Mouse (Mus musculus): Measurements from ENCODE around the gene Fbxl20. TPM values are rescaled to one million over a fixed set of nuclear protein-coding genes. Genes with fewer than 3 reads are reported as not detected.

The Fbxl20 gene
- total and polyA plus RNA-seq, 2 experiments from 2014 or later: 11.9 to 20.9 TPM

GRCm38 (mm10) chr11:98050940-98051339, 99.3 kb downstream of the Fbxl20 start:
- Histone ChIP-seq H3K4me2 (ENCODE audit: low read depth, low read length) (no peak overlapping the region), H3K36me3 (ENCODE audit: insufficient read depth, low read length) (no peaks in the 10 kb centered on the region), H3K4me3 (ENCODE audit: low read length) (no peak overlapping the region), H3K9ac (replicated peaks; ENCODE audit: low read length) (no peak overlapping the region), H3K9me3 (ENCODE audit: low read length) (no peaks in the 10 kb centered on the region), H3K27me3 (ENCODE audit: insufficient read depth, low read length) (peaks cover 12% of the 10 kb centered on the region; the same call in 1 of the 2 replicates), H3K4me1 (ENCODE audit: insufficient read depth, low read length) (peaks cover 6% of the 10 kb centered on the region; the same call in 1 of the 2 replicates), H3K27ac (no peak overlapping the region)
- no peak for TF ChIP-seq CTCF (IDR thresholded peaks at IDR 0.05; ENCODE audit: low read depth)
- DNase-seq (ENCODE audit: low spot score): no peak
- no peak for ATAC-seq
- 17% methylated on average over 1 of the region's 2 CpGs for WGBS

GRCm38 (mm10) chr11:98050520-98050815, 99.7 kb downstream of the Fbxl20 start:
- Histone ChIP-seq H3K27me3 (ENCODE audit: insufficient read depth, low read length) (peaks cover 12% of the 10 kb centered on the region; the same call in 1 of the 2 replicates), H3K4me2 (ENCODE audit: low read depth, low read length) (no peak overlapping the region)
- TF ChIP-seq CTCF (IDR thresholded peaks at IDR 0.05; ENCODE audit: low read depth): no peak

GRCm38 (mm10) chr11:98049672-98050519, 100.3 kb downstream of the Fbxl20 start:
- Histone ChIP-seq H3K4me3 (ENCODE audit: low read length) (no peak overlapping the region), H3K4me2 (ENCODE audit: low read depth, low read length) (no peak overlapping the region), H3K27me3 (ENCODE audit: insufficient read depth, low read length) (peaks cover 12% of the 10 kb centered on the region; the same call in 1 of the 2 replicates), H3K27ac (no peak overlapping the region), H3K9me3 (ENCODE audit: low read length) (no peaks in the 10 kb centered on the region), H3K9ac (replicated peaks; ENCODE audit: low read length) (no peak overlapping the region), H3K4me1 (ENCODE audit: insufficient read depth, low read length) (peaks cover 6% of the 10 kb centered on the region; the same call in 1 of the 2 replicates), H3K36me3 (ENCODE audit: insufficient read depth, low read length) (no peaks in the 10 kb centered on the region)
- no peak for DNase-seq (ENCODE audit: low spot score)
- no peak for TF ChIP-seq CTCF (IDR thresholded peaks at IDR 0.05; ENCODE audit: low read depth)
- no peak for ATAC-seq
- WGBS: 77% methylated on average over 14 of the region's 14 CpGs

More at GRCm38 (mm10) chr11:98050520-98050815, 99.7 kb downstream of the Fbxl20 start:
- Histone ChIP-seq H3K9ac (replicated peaks; ENCODE audit: low read length) (no peak overlapping the region), H3K9me3 (ENCODE audit: low read length) (no peaks in the 10 kb centered on the region), H3K4me1 (ENCODE audit: insufficient read depth, low read length) (peaks cover 6% of the 10 kb centered on the region; the same call in 1 of the 2 replicates), H3K36me3 (ENCODE audit: insufficient read depth, low read length) (no peaks in the 10 kb centered on the region), H3K4me3 (ENCODE audit: low read length) (no peak overlapping the region), H3K27ac (no peak overlapping the region)
- ATAC-seq: no peak
- 17% methylated on average over 2 of the region's 2 CpGs for WGBS
- no peak for DNase-seq (ENCODE audit: low spot score)

DNA sequence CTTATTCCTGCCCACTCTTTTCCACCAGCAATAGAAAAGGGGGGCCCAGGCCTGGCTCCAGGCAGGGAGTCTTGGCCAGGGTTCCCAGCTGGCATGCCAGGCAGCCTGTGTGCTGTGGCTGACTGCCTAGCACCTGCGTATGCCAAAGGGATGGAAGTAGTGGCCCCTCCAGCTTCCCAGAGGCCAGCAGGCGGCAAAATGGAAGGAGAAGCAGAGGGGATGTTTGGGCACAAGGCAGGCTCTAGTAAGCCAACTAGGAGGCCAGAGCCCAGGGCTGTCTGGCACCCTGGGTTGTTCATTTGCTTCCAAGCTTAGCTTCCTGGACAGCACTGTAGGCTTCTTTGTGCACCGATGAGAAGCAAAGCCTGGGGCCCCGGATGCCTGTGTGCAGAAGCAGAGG, 102.5 kb downstream of the Fbxl20 start:
- Histone ChIP-seq H3K9ac (replicated peaks; ENCODE audit: low read length) (no peak overlapping the region), H3K4me1 (ENCODE audit: insufficient read depth, low read length) (peaks cover 6% of the 10 kb centered on the region; the same call in 1 of the 2 replicates), H3K27me3 (ENCODE audit: insufficient read depth, low read length) (peaks cover 9% of the 10 kb centered on the region; the same call in 1 of the 2 replicates), H3K4me2 (ENCODE audit: low read depth, low read length) (no peak overlapping the region), H3K9me3 (ENCODE audit: low read length) (no peaks in the 10 kb centered on the region), H3K27ac (no peak overlapping the region), H3K36me3 (ENCODE audit: insufficient read depth, low read length) (no peaks in the 10 kb centered on the region), H3K4me3 (ENCODE audit: low read length) (no peak overlapping the region)
- peak; percentile 74 for DNase-seq (ENCODE audit: low spot score)
- peak; percentile 75; the same call in 1 of the 2 replicates for ATAC-seq
- 71% methylated on average over 4 of the region's 4 CpGs for WGBS
- no peak for TF ChIP-seq CTCF (IDR thresholded peaks at IDR 0.05; ENCODE audit: low read depth)

- peak; percentile 14; the same call in 1 of the 2 replicates for TF ChIP-seq CTCF (IDR thresholded peaks at IDR 0.05; ENCODE audit: low read depth)
- WGBS: 47% methylated on average over 1 of the region's 1 CpGs
- Histone ChIP-seq H3K9ac (replicated peaks; ENCODE audit: low read length) (no peak overlapping the region), H3K9me3 (ENCODE audit: low read length) (no peaks in the 10 kb centered on the region), H3K4me2 (ENCODE audit: low read depth, low read length) (no peak overlapping the region), H3K27ac (no peak overlapping the region), H3K27me3 (ENCODE audit: insufficient read depth, low read length) (peaks cover 3% of the 10 kb centered on the region; the same call in 1 of the 2 replicates), H3K36me3 (ENCODE audit: insufficient read depth, low read length) (no peaks in the 10 kb centered on the region), H3K4me1 (ENCODE audit: insufficient read depth, low read length) (no peaks in the 10 kb centered on the region), H3K4me3 (ENCODE audit: low read length) (no peak overlapping the region)
- ATAC-seq (no peak), DNase-seq (ENCODE audit: low spot score) (no peak)
Observed at GRCm38 (mm10) chr11:98046466-98046865, 103.7 kb downstream of the Fbxl20 start.

- H3K4me1 ChIP-seq (ENCODE audit: insufficient read depth, low read length): no peaks in the 10 kb centered on the region
- no peaks in the 10 kb centered on the region for H3K27me3 ChIP-seq (ENCODE audit: insufficient read depth, low read length)
- ATAC-seq (no peak), DNase-seq (ENCODE audit: low spot score) (no peak)
- 0 out of 2 replicates have a peak, but pooled peaks have one; percentile 15 for TF ChIP-seq CTCF (IDR thresholded peaks at IDR 0.05; ENCODE audit: low read depth)
- no peak overlapping the region for H3K4me3 ChIP-seq (ENCODE audit: low read length)
- no peak overlapping the region for H3K9ac ChIP-seq (replicated peaks; ENCODE audit: low read length)
- no peak overlapping the region for H3K4me2 ChIP-seq (ENCODE audit: low read depth, low read length)
- no peaks in the 10 kb centered on the region for H3K36me3 ChIP-seq (ENCODE audit: insufficient read depth, low read length)
- 55% methylated on average over 4 of the region's 4 CpGs for WGBS
- no peak overlapping the region for H3K27ac ChIP-seq
- H3K9me3 ChIP-seq (ENCODE audit: low read length): no peaks in the 10 kb centered on the region
Observed at GRCm38 (mm10) chr11:98045596-98045995, 104.6 kb downstream of the Fbxl20 start.

GRCm38 (mm10) chr11:98044074-98044473, 106.1 kb downstream of the Fbxl20 start:
- Histone ChIP-seq H3K9me3 (ENCODE audit: low read length) (no peaks in the 10 kb centered on the region), H3K27me3 (ENCODE audit: insufficient read depth, low read length) (no peaks in the 10 kb centered on the region), H3K9ac (replicated peaks; ENCODE audit: low read length) (no peak overlapping the region), H3K36me3 (ENCODE audit: insufficient read depth, low read length) (no peaks in the 10 kb centered on the region), H3K27ac (no peak overlapping the region), H3K4me1 (ENCODE audit: insufficient read depth, low read length) (no peaks in the 10 kb centered on the region), H3K4me3 (ENCODE audit: low read length) (no peak overlapping the region), H3K4me2 (ENCODE audit: low read depth, low read length) (no peak overlapping the region)
- no peak for ATAC-seq
- DNase-seq (ENCODE audit: low spot score): no peak
- 63% methylated on average over 5 of the region's 5 CpGs for WGBS
- TF ChIP-seq CTCF (IDR thresholded peaks at IDR 0.05; ENCODE audit: low read depth): no peak
